29 mouse cellular contexts compared by ENCODE assay signal in genomic region chr12:71371948-71372347, GRCm38 (mm10).
DNase-seq lines count a peak whose midpoint lies in the region; ATAC-seq lines count a peak whose summit lies in the region.
"Had no signal": no experiment of that assay in that cellular context is flagged by ENCODE, and none has a peak within 500 bp of the region (broad histone marks: within the 10 kb centered on the region; RNA-seq: fewer than 3 reads in every experiment).

No protein-coding gene starts in this region.

- no peaks in the 10 kb centered on the region for H3K36me3 ChIP-seq in forebrain, embryonic 15.5 days
- no peaks in the 10 kb centered on the region for H3K36me3 ChIP-seq in forebrain, embryonic 12.5 days (replicated peaks)
- no peaks in the 10 kb centered on the region for H3K36me3 ChIP-seq in kidney, embryonic 16.5 days (ENCODE audit: insufficient read depth, low read length)
- H3K36me3 ChIP-seq in forebrain, embryonic 16.5 days (ENCODE audit: control insufficient read depth, insufficient read depth): no peaks in the 10 kb centered on the region
- H3K36me3 ChIP-seq in stomach, embryonic 16.5 days (ENCODE audit: control insufficient read depth, insufficient read depth, low read length): no peaks in the 10 kb centered on the region
- H3K36me3 ChIP-seq: embryonic facial prominence, embryonic 12.5 days; hindbrain, embryonic 15.5 days had no signal

- H3K27ac ChIP-seq in forebrain, embryonic 15.5 days (replicated peaks): peak overlapping the region; percentile 74
- no peak overlapping the region for H3K27ac ChIP-seq in forebrain, embryonic 12.5 days
- H3K27ac ChIP-seq in kidney, embryonic 16.5 days (ENCODE audit: low read length): no peak overlapping the region
- H3K27ac ChIP-seq in forebrain, embryonic 16.5 days (ENCODE audit: low read length): peak overlapping the region; percentile 25; the same call in 1 of the 2 replicates
- no peak overlapping the region for H3K27ac ChIP-seq in stomach, embryonic 16.5 days (ENCODE audit: low read length)
- H3K27ac ChIP-seq: embryonic facial prominence, embryonic 12.5 days; hindbrain, embryonic 15.5 days had no signal

- peaks cover 28% of the 10 kb centered on the region for H3K4me1 ChIP-seq in forebrain, embryonic 15.5 days
- peaks cover 8% of the 10 kb centered on the region; the same call in 1 of the 2 replicates for H3K4me1 ChIP-seq in forebrain, embryonic 12.5 days
- H3K4me1 ChIP-seq in kidney, embryonic 16.5 days (ENCODE audit: insufficient read depth, low read length): peaks cover 9% of the 10 kb centered on the region; the same call in 1 of the 2 replicates
- H3K4me1 ChIP-seq in forebrain, embryonic 16.5 days (replicated peaks; ENCODE audit: control insufficient read depth, insufficient read depth, low read length): peaks cover 16% of the 10 kb centered on the region; the same call in 1 of the 2 replicates
- H3K4me1 ChIP-seq in stomach, embryonic 16.5 days (ENCODE audit: control insufficient read depth, insufficient read depth, low read length): peaks cover 5% of the 10 kb centered on the region; the same call in 1 of the 2 replicates

- no peak overlapping the region for H3K9ac ChIP-seq in forebrain, embryonic 15.5 days (replicated peaks)
- no peak overlapping the region for H3K9ac ChIP-seq in forebrain, embryonic 12.5 days
- no peak overlapping the region for H3K9ac ChIP-seq in kidney, embryonic 16.5 days (replicated peaks; ENCODE audit: low read length)
- H3K9ac ChIP-seq in forebrain, embryonic 16.5 days (replicated peaks; ENCODE audit: low read depth, low read length): no peak overlapping the region
- H3K9ac ChIP-seq in stomach, embryonic 16.5 days (ENCODE audit: low read length): no peak overlapping the region
- H3K9ac ChIP-seq: embryonic facial prominence, embryonic 12.5 days; hindbrain, embryonic 15.5 days; liver, postnatal 0 days had no signal

- no peak for DNase-seq in kidney, postnatal 10 days
- DNase-seq in thymus, postnatal 25 days: no peak
- DNase-seq in left cerebral cortex, adult 11 months (ENCODE audit: low spot score): no peak
- DNase-seq: adrenal gland, postnatal 25 days; B cell, adult 2 months; cerebellum, adult 18-20 months; cerebellum, postnatal 25 days; gastrocnemius, postnatal 14 days; heart, postnatal 4 days; kidney, adult 9 months; kidney, postnatal 25 days; liver, postnatal 0 days; lung, postnatal 36 days; spleen, adult 18-20 months; thymus, adult 2 months; thymus, postnatal 4 days had no signal

- no peaks in the 10 kb centered on the region for H3K9me3 ChIP-seq in forebrain, embryonic 15.5 days
- no peaks in the 10 kb centered on the region for H3K9me3 ChIP-seq in forebrain, embryonic 12.5 days
- no peaks in the 10 kb centered on the region for H3K9me3 ChIP-seq in kidney, embryonic 16.5 days (ENCODE audit: low read length)
- H3K9me3 ChIP-seq in forebrain, embryonic 16.5 days (ENCODE audit: control insufficient read depth, low read length): no peaks in the 10 kb centered on the region
- no peaks in the 10 kb centered on the region for H3K9me3 ChIP-seq in stomach, embryonic 16.5 days (replicated peaks; ENCODE audit: control insufficient read depth, low read length)
- H3K9me3 ChIP-seq: embryonic facial prominence, embryonic 12.5 days; hindbrain, embryonic 15.5 days had no signal

- no peaks in the 10 kb centered on the region for H3K27me3 ChIP-seq in forebrain, embryonic 15.5 days
- no peaks in the 10 kb centered on the region; the same call in 1 of the 2 replicates for H3K27me3 ChIP-seq in forebrain, embryonic 12.5 days
- no peaks in the 10 kb centered on the region for H3K27me3 ChIP-seq in kidney, embryonic 16.5 days (ENCODE audit: insufficient read depth, low read length)
- H3K27me3 ChIP-seq in forebrain, embryonic 16.5 days (replicated peaks; ENCODE audit: control insufficient read depth, insufficient read depth, low read length): no peaks in the 10 kb centered on the region
- H3K27me3 ChIP-seq in stomach, embryonic 16.5 days (ENCODE audit: control insufficient read depth, insufficient read depth, low read length): no peaks in the 10 kb centered on the region
- H3K27me3 ChIP-seq: embryonic facial prominence, embryonic 12.5 days; hindbrain, embryonic 15.5 days had no signal

- peak; percentile 85 for ATAC-seq in forebrain, embryonic 15.5 days (replicated peaks)
- no peak for ATAC-seq in forebrain, embryonic 12.5 days (ENCODE audit: low FRiP score)
- 0 out of 2 replicates have a peak, but pooled peaks have one; percentile 12 for ATAC-seq in kidney, embryonic 16.5 days (ENCODE audit: low FRiP score, low TSS enrichment)
- peak; percentile 87 for ATAC-seq in forebrain, embryonic 16.5 days
- peak; percentile 62 for ATAC-seq in stomach, embryonic 16.5 days (ENCODE audit: insufficient read depth, low FRiP score)
- ATAC-seq: intestine, embryonic 16.5 days; liver, postnatal 0 days; midbrain, embryonic 16.5 days had no signal

- H3K4me2 ChIP-seq in forebrain, embryonic 15.5 days (replicated peaks): no peak overlapping the region
- H3K4me2 ChIP-seq in forebrain, embryonic 12.5 days: no peak overlapping the region
- H3K4me2 ChIP-seq in kidney, embryonic 16.5 days (replicated peaks; ENCODE audit: low read depth, low read length): no peak overlapping the region
- no peak overlapping the region for H3K4me2 ChIP-seq in forebrain, embryonic 16.5 days (ENCODE audit: low read length)
- H3K4me2 ChIP-seq in stomach, embryonic 16.5 days (ENCODE audit: low read depth, low read length): no peak overlapping the region
- H3K4me2 ChIP-seq: embryonic facial prominence, embryonic 12.5 days; heart, embryonic 11.5 days; hindbrain, embryonic 15.5 days; liver, embryonic 11.5 days; midbrain, embryonic 11.5 days had no signal

- H3K4me3 ChIP-seq in forebrain, embryonic 15.5 days: no peak overlapping the region
- no peak overlapping the region for H3K4me3 ChIP-seq in forebrain, embryonic 12.5 days (replicated peaks)
- no peak overlapping the region for H3K4me3 ChIP-seq in kidney, embryonic 16.5 days (ENCODE audit: low read length)
- H3K4me3 ChIP-seq in forebrain, embryonic 16.5 days (replicated peaks; ENCODE audit: low read length): no peak overlapping the region
- no peak overlapping the region for H3K4me3 ChIP-seq in stomach, embryonic 16.5 days (replicated peaks; ENCODE audit: low read length)
- H3K4me3 ChIP-seq: embryonic facial prominence, embryonic 12.5 days; erythroblast, embryonic 14.5 days; hindbrain, embryonic 15.5 days had no signal

- WGBS in forebrain, embryonic 15.5 days: 48% methylated on average over 5 of the region's 5 CpGs
- 71% methylated on average over 5 of the region's 5 CpGs for WGBS in forebrain, embryonic 12.5 days
- WGBS in kidney, embryonic 16.5 days: 85% methylated on average over 5 of the region's 5 CpGs
- 75% methylated on average over 5 of the region's 5 CpGs for WGBS in forebrain, embryonic 16.5 days
- WGBS in stomach, embryonic 16.5 days: 47% methylated on average over 5 of the region's 5 CpGs

Comparison
In these comparisons a context has a peak if more than half of its experiments do, and no peak if none do; other contexts are left out.
1. H3K27ac ChIP-seq: peak in forebrain, embryonic 15.5 days (single experiment) and forebrain, embryonic 16.5 days (single experiment); none in forebrain, embryonic 12.5 days (single experiment), kidney, embryonic 16.5 days (single experiment) and stomach, embryonic 16.5 days (single experiment).